Mouse (Mus musculus) forebrain, postnatal 0 days (tissue): Measurements from ENCODE around the gene Fam184b. TPM values are rescaled to one million over a fixed set of nuclear protein-coding genes. Genes with fewer than 3 reads are reported as not detected.

Experiments
- ATAC-seq: fragments of 200-750 bp; cut with Nextera tagmentation; 2 replicates; pipeline ENCODE4 v1.8.0; 2017; ENCODE audit warnings: mild to moderate bottlenecking, moderate library complexity
- DNase-seq: peaks from one replicate; pipeline ENCODE4 v3.0.0-alpha.2; 2015
- H3K27ac ChIP-seq: fragments of 300-500 bp; sonication (generic); 2 replicates; pipeline ENCODE4 v1.5.1; 2014; ENCODE audit warnings: low read depth, mild to moderate bottlenecking, antibody characterized with exemption, low read length, moderate library complexity, mixed read lengths
- H3K27me3 ChIP-seq: fragments of 300-500 bp; sonication (generic); 2 replicates; pipeline ENCODE4 v1.6.1; 2014; ENCODE audit warnings: mild to moderate bottlenecking, low read length, mixed read lengths; ENCODE audit not compliant: insufficient read depth
- H3K36me3 ChIP-seq: fragments of 300-500 bp; sonication (generic); 2 replicates; pipeline ENCODE4 v1.6.1; 2014; ENCODE audit warnings: mild to moderate bottlenecking, moderate library complexity; ENCODE audit not compliant: insufficient read depth
- H3K4me1 ChIP-seq: fragments of 300-500 bp; sonication (generic); 2 replicates; pipeline ENCODE4 v1.6.1; 2014; ENCODE audit warnings: antibody characterized with exemption; ENCODE audit not compliant: insufficient read depth
- H3K4me2 ChIP-seq: fragments of 300-500 bp; sonication (generic); 2 replicates; pipeline ENCODE4 v1.6.1; 2014; ENCODE audit warnings: low read depth, mild to moderate bottlenecking, moderate library complexity
- H3K4me3 ChIP-seq: fragments of 300-500 bp; sonication (generic); 2 replicates; pipeline ENCODE4 v1.5.1; 2014; ENCODE audit warnings: low read depth, low read length, mixed read lengths
- H3K9ac ChIP-seq: fragments of 300-500 bp; sonication (generic); 2 replicates; pipeline ENCODE4 v1.6.1; 2014; ENCODE audit warnings: mild to moderate bottlenecking
- H3K9me3 ChIP-seq: fragments of 300-500 bp; sonication (generic); 2 replicates; pipeline ENCODE4 v1.6.1; 2016; ENCODE audit warnings: low read length
- CTCF ChIP-seq: sonication (generic); IDR thresholded peaks from 2 replicates; pipeline ENCODE4 v1.5.1; 2016; ENCODE audit warnings: antibody characterized with exemption, control low read depth, low read depth
- WGBS: fragments of 180-500 bp; shearing (Covaris S2); extraction: QIAGEN DNeasy Blood & Tissue Kit; methylation state at CpG from one replicate; pipeline ENCODE4 v1.1.7; 2014; 5-methylcytosine and 5-hydroxymethylcytosine counted together
- polyA plus RNA-seq: library from polyadenylated mRNA; unstranded; fragments of >200 nt; fragmentation: Nextera tagmentation; extraction: Ambion mirVana; gene quantifications from 2 replicates; pipeline ENCODE4 v1.2.1, GENCODE M21; 2015
- total RNA-seq: library from RNA; depleted of rRNA; stranded (reverse); fragments of >200 nt; gene quantifications from 2 replicates; pipeline ENCODE4 v1.2.3, GENCODE M21; 2014

Fam184b gene
- total and polyA plus RNA-seq, 2 experiments from 2014 or later = 8.0 to 8.9 TPM

- Histone ChIP-seq H3K4me2 (no peak overlapping the region), H3K4me1 (no peaks in the 10 kb centered on the region), H3K9me3 (no peaks in the 10 kb centered on the region), H3K27me3 (no peaks in the 10 kb centered on the region), H3K9ac (no peak overlapping the region), H3K27ac (no peak overlapping the region), H3K36me3 (peaks cover 11% of the 10 kb centered on the region; the same call in 1 of the 2 replicates), H3K4me3 (no peak overlapping the region)
- whole genome bisulfite sequencing = 89% methylated on average over 4 of the region's 4 CpGs
- ATAC-seq (no peak), DNase-seq (no peak)
- TF ChIP-seq CTCF = no peak
Observed at GRCm38 (mm10) chr5:45496479-45496878, 142.9 kb downstream of the Fam184b start.

DNA sequence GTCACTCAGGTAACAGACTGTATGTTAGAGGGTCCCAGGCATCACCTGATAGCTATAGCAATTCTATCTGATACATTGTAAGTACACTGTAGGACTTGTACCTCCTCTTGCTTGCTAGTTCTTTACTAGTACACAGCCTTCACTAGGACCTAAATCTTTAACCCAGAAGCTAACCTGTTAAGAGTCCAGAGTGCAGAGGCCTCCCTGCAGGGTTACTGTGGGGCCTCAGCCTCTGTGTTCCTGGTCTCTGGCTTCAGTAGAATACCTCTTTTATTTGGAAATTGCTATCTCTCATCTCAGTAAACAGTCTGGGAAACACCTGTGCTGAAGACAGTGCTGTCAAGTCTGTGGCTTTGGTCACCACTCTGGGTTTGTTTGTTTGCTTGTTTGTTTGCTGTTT lies 143.4 kb downstream of the Fam184b start:
- no peak for DNase-seq
- H3K4me2 ChIP-seq = no peak overlapping the region
- H3K4me3 ChIP-seq = no peak overlapping the region
- no peak for ATAC-seq
- TF ChIP-seq CTCF = no peak
- no peak overlapping the region for H3K9ac ChIP-seq
- H3K4me1 ChIP-seq = no peaks in the 10 kb centered on the region
- H3K36me3 ChIP-seq = peaks cover 9% of the 10 kb centered on the region; the same call in 1 of the 2 replicates
- H3K27ac ChIP-seq = no peak overlapping the region
- no peaks in the 10 kb centered on the region for H3K9me3 ChIP-seq
- no peaks in the 10 kb centered on the region for H3K27me3 ChIP-seq

DNA sequence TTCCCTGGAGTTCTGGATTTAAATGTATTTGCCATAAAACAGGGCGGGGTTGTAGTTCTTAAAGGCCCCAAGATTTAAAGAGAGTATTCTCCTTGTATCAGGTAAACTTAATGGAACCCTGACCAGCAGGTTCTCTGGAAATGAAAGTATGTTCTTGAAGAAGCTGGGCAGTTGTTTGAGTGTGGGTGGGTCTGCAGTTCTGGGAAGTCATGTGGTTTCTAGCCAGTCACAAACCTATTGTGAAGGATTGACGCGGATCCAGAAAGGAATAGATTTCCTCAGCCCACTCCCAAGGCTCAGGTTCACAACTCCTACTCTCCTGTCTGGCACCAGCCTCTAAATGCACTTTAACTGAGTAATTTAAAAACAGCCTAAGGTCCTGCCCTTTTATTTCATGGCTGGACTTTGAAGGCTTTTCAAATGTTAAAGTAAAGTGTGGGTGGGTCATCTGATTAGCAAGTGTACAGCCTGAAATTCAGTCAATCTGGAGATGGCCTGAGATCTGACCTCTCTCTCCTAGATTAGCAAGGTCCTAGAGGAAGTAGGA lies 143.9 kb downstream of the Fam184b start:
- H3K9ac ChIP-seq = no peak overlapping the region
- no peaks in the 10 kb centered on the region for H3K4me1 ChIP-seq
- ATAC-seq (no peak), DNase-seq (no peak)
- H3K27me3 ChIP-seq = no peaks in the 10 kb centered on the region
- no peak overlapping the region for H3K4me3 ChIP-seq
- no peaks in the 10 kb centered on the region for H3K9me3 ChIP-seq
- H3K4me2 ChIP-seq = no peak overlapping the region
- no peak for TF ChIP-seq CTCF
- H3K27ac ChIP-seq = no peak overlapping the region
- WGBS = 84% methylated on average over 3 of the region's 3 CpGs
- H3K36me3 ChIP-seq = peaks cover 9% of the 10 kb centered on the region; the same call in 1 of the 2 replicates

- no peak for ATAC-seq
- Histone ChIP-seq H3K4me2 (peak overlapping the region; percentile 79), H3K4me1 (no peaks in the 10 kb centered on the region), H3K27ac (no peak overlapping the region), H3K27me3 (peaks cover 2% of the 10 kb centered on the region; the same call in 1 of the 2 replicates), H3K9ac (peak overlapping the region; percentile 68; the same call in 1 of the 2 replicates), H3K4me3 (peak overlapping the region; percentile 73), H3K9me3 (no peaks in the 10 kb centered on the region), H3K36me3 (peaks cover 9% of the 10 kb centered on the region; the same call in 1 of the 2 replicates)
- 64% methylated on average over 9 of the region's 9 CpGs for WGBS
- no peak for TF ChIP-seq CTCF
- no peak for DNase-seq
Observed at GRCm38 (mm10) chr5:45494093-45494755, 145.2 kb downstream of the Fam184b start.

- H3K4me2 ChIP-seq = peak within 1 kb of the TSS; percentile 79
- peaks cover 5% of the 10 kb centered on the region; the same call in 1 of the 2 replicates for H3K36me3 ChIP-seq
- 2% methylated on average over 77 of the region's 78 CpGs for WGBS
- peaks cover 2% of the 10 kb centered on the region; the same call in 1 of the 2 replicates for H3K27me3 ChIP-seq
- H3K4me1 ChIP-seq = no peaks in the 10 kb centered on the region
- peak; percentile 63 for TF ChIP-seq CTCF
- ATAC-seq = peak; percentile 95
- H3K9ac ChIP-seq = peak within 1 kb of the TSS; percentile 68
- DNase-seq = peak; percentile 90
- no peak within 1 kb of the TSS for H3K27ac ChIP-seq
- H3K4me3 ChIP-seq = peak within 1 kb of the TSS; percentile 73
- H3K9me3 ChIP-seq = no peaks in the 10 kb centered on the region
Observed at GRCm38 (mm10) chr5:45493191-45494092, 146.0 kb downstream of the Fam184b start, which contains the start of gene Lap3. TSS of gene Lap3 (plus strand) at chr5:45493374.

- Histone ChIP-seq H3K4me2 (no peak overlapping the region), H3K36me3 (no peaks in the 10 kb centered on the region; the same call in 1 of the 2 replicates), H3K4me1 (no peaks in the 10 kb centered on the region), H3K4me3 (no peak overlapping the region), H3K27ac (no peak overlapping the region), H3K27me3 (peaks cover 2% of the 10 kb centered on the region; the same call in 1 of the 2 replicates), H3K9me3 (no peaks in the 10 kb centered on the region), H3K9ac (no peak overlapping the region)
- DNase-seq = no peak
- WGBS = 46% methylated on average over 4 of the region's 4 CpGs
- TF ChIP-seq CTCF = no peak
- ATAC-seq = no peak
Observed at GRCm38 (mm10) chr5:45491776-45492175, 147.6 kb downstream of the Fam184b start.
